Comparison of ENCODE assay signal across 15 mouse cellular contexts in genomic region chr13:20473641-20474078, GRCm38 (mm10).
DNase-seq lines count a peak whose midpoint lies in the region; ATAC-seq lines count a peak whose summit lies in the region.
"Had no signal": no experiment of that assay in that cellular context is flagged by ENCODE, and none has a peak within 500 bp of the region (broad histone marks: within the 10 kb centered on the region; RNA-seq: fewer than 3 reads in every experiment).

No protein-coding gene starts in this region.

- H3K36me3 ChIP-seq in forebrain, embryonic 14.5 days (ENCODE audit: control insufficient read depth, insufficient read depth, low read length) = no peaks in the 10 kb centered on the region
- no peaks in the 10 kb centered on the region for H3K36me3 ChIP-seq in midbrain, embryonic 11.5 days (ENCODE audit: control insufficient read depth, insufficient read depth, low read length)
- no peaks in the 10 kb centered on the region for H3K36me3 ChIP-seq in kidney, embryonic 15.5 days
- H3K36me3 ChIP-seq: embryonic facial prominence, embryonic 13.5 days; heart, embryonic 10.5 days; liver, embryonic 15.5 days had no signal

- H3K4me3 ChIP-seq in forebrain, embryonic 14.5 days (ENCODE audit: low read depth, low read length) = peak overlapping the region; percentile 39
- H3K4me3 ChIP-seq in midbrain, embryonic 11.5 days (ENCODE audit: low read depth, low read length) = peak overlapping the region; percentile 32
- H3K4me3 ChIP-seq in kidney, embryonic 15.5 days (replicated peaks) = no peak overlapping the region
- H3K4me3 ChIP-seq: embryonic facial prominence, embryonic 13.5 days; heart, embryonic 10.5 days; liver, embryonic 15.5 days had no signal

- peak overlapping the region; percentile 60 for H3K4me2 ChIP-seq in forebrain, embryonic 14.5 days (ENCODE audit: low read length)
- peak overlapping the region; percentile 37 for H3K4me2 ChIP-seq in midbrain, embryonic 11.5 days
- no peak overlapping the region for H3K4me2 ChIP-seq in kidney, embryonic 15.5 days
- H3K4me2 ChIP-seq: embryonic facial prominence, embryonic 13.5 days; liver, embryonic 15.5 days had no signal

- no peaks in the 10 kb centered on the region for H3K9me3 ChIP-seq in forebrain, embryonic 14.5 days (replicated peaks; ENCODE audit: control insufficient read depth, low read length)
- no peaks in the 10 kb centered on the region for H3K9me3 ChIP-seq in midbrain, embryonic 11.5 days (ENCODE audit: control insufficient read depth, low read length)
- H3K9me3 ChIP-seq in kidney, embryonic 15.5 days (replicated peaks) = no peaks in the 10 kb centered on the region
- H3K9me3 ChIP-seq: embryonic facial prominence, embryonic 13.5 days; heart, embryonic 10.5 days; liver, embryonic 15.5 days had no signal

- H3K27ac ChIP-seq in forebrain, embryonic 14.5 days (ENCODE audit: low read depth, low read length) = peak overlapping the region; percentile 80
- peak overlapping the region; percentile 51 for H3K27ac ChIP-seq in midbrain, embryonic 11.5 days (ENCODE audit: low read depth, low read length)
- no peak overlapping the region for H3K27ac ChIP-seq in kidney, embryonic 15.5 days
- H3K27ac ChIP-seq: embryonic facial prominence, embryonic 13.5 days; heart, embryonic 10.5 days; liver, embryonic 15.5 days had no signal

- H3K27me3 ChIP-seq in forebrain, embryonic 14.5 days (replicated peaks; ENCODE audit: control insufficient read depth, insufficient read depth, low read length) = no peaks in the 10 kb centered on the region
- no peaks in the 10 kb centered on the region for H3K27me3 ChIP-seq in midbrain, embryonic 11.5 days (ENCODE audit: control insufficient read depth, insufficient read depth, low read length)
- no peaks in the 10 kb centered on the region for H3K27me3 ChIP-seq in kidney, embryonic 15.5 days
- H3K27me3 ChIP-seq: embryonic facial prominence, embryonic 13.5 days; liver, embryonic 15.5 days had no signal

- ATAC-seq in forebrain, embryonic 14.5 days = no peak
- ATAC-seq in midbrain, embryonic 11.5 days (ENCODE audit: low FRiP score) = no peak
- no peak for ATAC-seq in kidney, embryonic 15.5 days (replicated peaks; ENCODE audit: low FRiP score)
- ATAC-seq: CD4-positive, CD25-positive, alpha-beta regulatory T cell, adult 4 months had no signal

- peak overlapping the region; percentile 64 for H3K9ac ChIP-seq in forebrain, embryonic 14.5 days (ENCODE audit: low read length)
- peak overlapping the region; percentile 47 for H3K9ac ChIP-seq in midbrain, embryonic 11.5 days (ENCODE audit: low read length)
- H3K9ac ChIP-seq in kidney, embryonic 15.5 days = no peak overlapping the region
- H3K9ac ChIP-seq: embryonic facial prominence, embryonic 13.5 days; liver, embryonic 15.5 days had no signal

- H3K4me1 ChIP-seq in forebrain, embryonic 14.5 days (ENCODE audit: control insufficient read depth, insufficient read depth, low read length) = peaks cover 18% of the 10 kb centered on the region; the same call in 1 of the 2 replicates
- peaks cover 9% of the 10 kb centered on the region; the same call in 1 of the 2 replicates for H3K4me1 ChIP-seq in midbrain, embryonic 11.5 days (ENCODE audit: control insufficient read depth, insufficient read depth, low read length)
- peaks cover 6% of the 10 kb centered on the region; the same call in 1 of the 2 replicates for H3K4me1 ChIP-seq in kidney, embryonic 15.5 days
- H3K4me1 ChIP-seq: liver, embryonic 15.5 days had no signal

- peak; percentile 7 for DNase-seq in gastrocnemius, adult 18-20 months (ENCODE audit: low spot score)
- DNase-seq in gastrocnemius, adult 8-10 months (ENCODE audit: low spot score in 2 of 2) = no peak
- DNase-seq in cerebellum, postnatal 10 days = peak; percentile 53 to 61
- DNase-seq in forebrain, embryonic 14.5 days (ENCODE audit: low spot score) = peak; percentile 37
- DNase-seq in midbrain, embryonic 11.5 days (ENCODE audit: low spot score, missing footprints) = no peak
- no peak for DNase-seq in testis, postnatal 10 days (ENCODE audit: low spot score)
- no peak for DNase-seq in layer of hippocampus, adult 9-10 months (ENCODE audit: low spot score)
- DNase-seq: kidney, adult 2 months; right cerebral cortex, postnatal 14 days; thymus, adult 18-20 months had no signal

- 59% methylated on average over 7 of the region's 7 CpGs for WGBS in forebrain, embryonic 14.5 days
- 66% methylated on average over 7 of the region's 7 CpGs for WGBS in midbrain, embryonic 11.5 days
- WGBS in kidney, embryonic 15.5 days = 80% methylated on average over 7 of the region's 7 CpGs

Comparison
In these comparisons a context has a peak if more than half of its experiments do, and no peak if none do; other contexts are left out.
1. DNase-seq: peak in gastrocnemius, adult 18-20 months (single experiment), cerebellum, postnatal 10 days (2 of 2) and forebrain, embryonic 14.5 days (single experiment); none in gastrocnemius, adult 8-10 months (0 of 2), midbrain, embryonic 11.5 days (single experiment), testis, postnatal 10 days (single experiment) and layer of hippocampus, adult 9-10 months (single experiment).